Mouse (Mus musculus): Measurements from ENCODE around the gene Olfr796.

GRCm38 (mm10) chr10:129621724-129622123, 9.4 kb upstream of the Olfr796 start:
- no peak for TF ChIP-seq POLR2A (IDR thresholded peaks at IDR 0.05; ENCODE audit: borderline replicate concordance, insufficient read depth, low read length)
- TF ChIP-seq CTCF (IDR thresholded peaks at IDR 0.05; ENCODE audit: borderline replicate concordance, insufficient read depth, low read depth, low read length), result no peak
